Mouse (Mus musculus) lung, postnatal 36 days (tissue): ENCODE measurements around the gene Kif5c.

ENCODE experiments used
- DNase-seq: peaks from one replicate; pipeline ENCODE4 v3.0.0; 2022; ENCODE audit warnings: mixed read lengths

The Kif5c gene

DNA sequence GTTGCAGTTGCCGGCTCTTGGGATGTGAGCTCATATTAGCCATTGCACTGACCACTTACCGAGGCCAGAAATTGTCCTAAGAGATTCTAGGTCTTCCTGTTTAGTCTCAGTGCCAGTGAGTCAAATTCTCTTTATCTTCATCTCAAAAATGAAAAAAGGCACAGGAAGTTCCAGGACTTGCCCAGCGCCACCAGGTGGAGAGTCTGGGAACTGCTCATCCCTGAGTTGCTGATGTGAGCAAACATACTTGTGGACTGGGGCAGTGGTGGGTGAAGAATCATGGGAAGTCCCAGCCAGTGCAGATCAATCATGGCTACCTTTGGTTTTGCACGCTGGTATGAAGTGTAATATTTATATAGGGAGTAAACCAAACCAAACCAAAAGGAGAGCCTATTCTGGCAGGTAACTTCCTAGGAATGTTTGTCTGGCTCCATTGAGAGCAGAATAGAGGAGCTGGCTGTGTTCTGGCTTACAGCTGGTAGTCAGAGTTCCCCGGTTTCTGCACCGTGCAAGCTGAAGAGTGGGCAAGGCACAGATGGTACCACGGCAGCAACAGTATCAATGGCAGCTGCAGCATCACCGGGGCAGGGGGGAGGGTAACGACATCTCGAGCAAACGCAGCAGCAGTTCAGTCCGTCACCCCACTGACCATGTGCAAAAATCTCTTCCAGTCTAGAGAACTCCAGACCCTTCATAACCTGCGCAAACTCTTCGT, 129.7 kb downstream of the Kif5c start:
- peak; percentile 48 for DNase-seq

DNA sequence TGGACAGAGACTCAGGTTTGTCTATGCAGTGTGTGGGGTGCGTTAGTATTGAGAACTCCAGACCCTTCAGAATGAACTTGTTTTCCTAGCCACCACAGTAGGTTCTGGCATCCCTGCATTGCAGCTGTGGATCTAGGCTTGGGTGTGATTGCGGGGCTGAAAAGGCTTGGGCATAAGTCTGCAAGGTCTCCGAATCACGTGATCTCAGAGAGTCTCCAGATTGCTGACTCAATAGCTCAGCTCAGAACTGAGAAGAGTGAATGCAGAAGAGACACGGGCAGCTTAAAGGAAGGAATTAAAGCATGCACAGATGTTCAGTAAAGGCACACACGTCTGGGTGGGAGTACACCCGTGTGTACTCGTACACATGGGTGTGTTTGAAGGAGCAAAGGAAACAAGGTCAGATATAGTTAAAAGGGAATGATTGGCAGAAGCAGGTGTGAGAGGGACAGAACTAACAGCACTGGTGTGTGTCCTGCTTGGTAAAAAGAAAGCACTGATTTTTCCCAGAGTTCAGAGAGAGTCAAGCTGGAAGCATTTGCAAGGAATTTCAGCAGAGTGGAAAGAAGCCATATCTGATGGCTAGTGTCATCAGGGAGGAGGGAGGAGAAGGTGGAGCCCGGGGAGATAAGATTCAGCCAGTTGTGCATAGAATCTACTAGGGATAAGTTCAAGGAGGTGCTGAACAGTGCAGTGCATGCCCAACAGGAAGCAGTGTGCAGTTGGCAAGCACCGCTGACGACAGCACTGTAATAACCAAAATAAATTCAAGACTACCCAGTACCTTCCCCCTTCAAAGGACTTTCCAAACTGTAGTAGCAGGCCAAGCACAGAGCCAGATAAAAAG, 130.9 kb downstream of the Kif5c start:
- no peak for DNase-seq

DNA sequence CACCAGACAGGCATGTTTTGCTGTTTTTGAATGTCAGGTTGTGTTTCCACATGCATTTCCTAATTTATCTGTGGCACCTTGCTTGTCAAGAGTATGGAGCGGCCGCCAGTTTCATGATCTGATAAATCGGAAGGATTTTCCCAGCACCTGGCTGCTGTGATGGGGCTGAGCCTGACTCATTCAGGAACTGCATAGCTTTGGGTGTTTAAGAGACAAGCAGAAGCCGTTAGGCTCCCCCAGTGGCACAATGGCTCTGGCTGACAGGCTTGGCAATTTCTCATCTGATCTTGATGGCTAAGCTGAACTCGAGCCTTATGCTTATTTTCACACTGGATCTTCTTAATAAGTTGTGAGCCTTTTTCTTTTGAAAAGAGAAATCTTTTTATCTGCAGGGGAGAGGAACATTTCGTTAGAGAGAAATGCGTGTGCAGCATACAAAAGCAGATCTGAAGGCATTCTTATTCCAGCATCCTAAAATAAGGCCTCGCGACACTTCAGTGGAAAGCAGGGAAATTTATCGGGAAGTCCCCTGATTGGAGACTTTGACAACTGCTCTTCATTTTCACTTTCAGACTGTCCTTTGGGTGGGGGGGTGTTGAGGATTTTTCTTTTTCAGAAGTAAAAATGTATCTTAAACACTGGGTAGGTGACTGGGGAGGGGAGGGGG, 132.6 kb downstream of the Kif5c start:
- DNase-seq, result no peak

DNA sequence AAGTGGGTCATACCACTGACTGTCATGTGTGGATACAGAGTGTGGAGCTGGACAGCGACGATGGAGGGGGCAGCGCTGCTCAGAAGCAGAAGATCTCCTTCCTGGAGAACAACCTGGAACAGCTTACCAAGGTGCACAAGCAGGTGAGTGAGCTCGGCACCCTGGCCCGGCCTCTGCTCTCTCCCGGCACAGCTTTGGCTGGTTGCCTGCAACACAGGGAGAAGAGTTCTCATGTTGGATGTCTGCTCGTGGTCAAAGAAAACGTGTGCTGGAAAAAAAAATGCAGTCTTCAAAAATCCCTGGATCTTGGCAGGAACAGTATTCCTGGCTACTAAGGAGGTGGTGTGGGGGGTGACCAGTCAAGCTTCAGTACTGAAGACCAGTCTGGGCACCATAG, 133.1 kb downstream of the Kif5c start:
- no peak for DNase-seq

DNA sequence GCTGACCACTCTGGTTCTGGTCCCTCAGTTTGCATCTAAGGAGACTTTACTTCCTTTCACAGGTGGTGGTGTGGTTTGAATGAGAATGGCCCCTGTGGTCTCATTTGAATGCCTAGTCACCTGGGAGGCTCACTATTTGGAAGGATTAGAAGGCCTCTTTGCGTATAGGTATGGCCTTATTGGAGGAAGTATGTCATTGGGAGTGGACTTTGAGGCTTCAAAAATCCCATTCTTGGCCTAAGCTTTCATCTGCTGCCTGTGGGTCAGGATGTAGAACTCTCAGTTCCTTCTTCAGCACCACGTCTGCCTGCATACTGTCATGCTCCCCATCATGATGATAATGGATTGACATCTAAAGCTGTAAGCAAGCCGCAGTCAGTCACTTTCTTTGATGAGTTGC, 134.0 kb downstream of the Kif5c start:
- no peak for DNase-seq

DNA sequence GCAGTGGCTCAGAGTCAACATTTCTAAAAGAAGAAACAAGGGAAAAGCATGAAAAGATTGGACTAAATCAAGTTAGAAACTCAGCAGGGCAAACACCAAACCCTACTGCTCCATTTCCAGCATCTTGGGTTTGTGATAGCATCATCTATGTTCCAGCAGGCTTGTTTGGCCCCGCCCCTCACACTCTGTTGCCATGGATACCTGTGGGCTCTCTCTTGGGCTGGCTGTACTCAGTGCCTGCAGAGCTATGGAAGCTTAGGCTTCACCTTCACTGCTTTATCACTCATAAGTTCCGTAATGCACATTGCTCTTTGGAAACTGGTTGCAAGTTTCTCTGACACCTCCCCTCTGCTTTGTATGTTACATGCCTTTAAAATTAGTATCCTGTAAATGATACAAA, 136.0 kb downstream of the Kif5c start:
- DNase-seq, result no peak

DNA sequence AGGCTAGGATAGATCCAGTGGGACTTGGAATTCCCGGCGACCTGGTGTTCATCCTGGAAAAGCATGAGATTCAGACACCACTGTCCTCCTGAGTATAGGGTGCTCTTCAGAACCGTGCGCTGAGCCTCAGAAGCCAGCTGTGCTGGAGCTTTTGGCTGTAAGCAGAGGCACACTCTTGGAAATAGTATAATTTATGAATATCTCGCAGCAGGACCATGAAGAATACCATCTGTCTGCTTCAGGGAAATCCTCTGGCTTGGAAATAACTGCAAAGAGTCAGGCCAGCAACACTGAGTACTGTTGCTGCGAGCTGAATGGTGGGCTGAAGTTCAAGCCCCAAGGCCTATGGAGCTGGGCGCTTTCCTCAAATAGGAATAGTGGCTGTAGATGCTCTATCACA, 138.5 kb downstream of the Kif5c start:
- no peak for DNase-seq

DNA sequence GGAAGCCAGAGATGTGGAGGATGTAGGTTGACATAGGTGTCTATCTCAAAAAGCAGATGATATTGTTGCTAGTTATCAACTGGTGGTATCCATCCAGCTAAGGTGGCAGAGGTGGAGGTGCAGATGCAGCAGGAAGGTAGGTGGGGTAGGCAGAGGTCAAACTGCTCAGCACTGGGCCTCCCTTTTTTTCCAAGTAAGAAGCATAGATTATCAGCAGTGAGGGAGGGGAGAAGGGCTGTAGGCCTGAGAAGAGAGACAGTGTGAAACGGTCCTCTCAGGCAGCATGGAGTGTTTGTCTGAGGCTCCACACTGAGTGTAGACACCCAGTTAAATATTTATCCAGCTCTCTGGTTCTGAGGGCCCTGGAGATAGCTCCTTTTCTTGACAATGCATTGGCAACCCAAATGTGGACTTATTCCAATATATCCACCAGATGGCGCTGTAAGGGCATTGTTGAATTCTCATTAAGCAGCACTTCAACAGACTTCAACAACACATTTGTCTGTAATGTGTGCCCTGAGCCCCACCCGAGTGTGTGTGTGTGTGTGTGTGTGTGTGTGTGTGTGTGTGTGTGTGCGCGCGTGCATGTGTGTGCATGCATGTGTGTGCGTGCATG, 145.3 kb downstream of the Kif5c start:
- DNase-seq, result peak; percentile 80

DNA sequence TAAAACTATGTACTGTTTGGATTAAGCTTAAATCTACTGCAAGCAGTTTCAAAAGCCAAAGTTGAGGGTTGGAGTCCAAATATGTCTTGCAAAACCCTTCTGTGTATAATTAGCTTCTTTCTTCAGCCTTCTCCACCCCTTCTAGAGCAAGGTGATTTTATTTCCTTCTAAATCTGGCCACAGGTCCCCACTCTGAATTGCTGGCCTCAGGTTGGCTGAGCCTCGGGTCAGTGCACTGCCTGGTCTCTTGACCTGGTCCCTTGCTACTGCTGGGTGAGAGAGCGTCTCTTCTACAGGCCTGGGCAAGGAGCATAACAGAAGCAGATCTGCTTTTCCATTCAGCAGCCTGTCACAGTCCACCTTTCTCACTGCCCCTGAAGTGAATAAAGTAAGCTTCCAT, 149.8 kb downstream of the Kif5c start:
- DNase-seq, result no peak

DNA sequence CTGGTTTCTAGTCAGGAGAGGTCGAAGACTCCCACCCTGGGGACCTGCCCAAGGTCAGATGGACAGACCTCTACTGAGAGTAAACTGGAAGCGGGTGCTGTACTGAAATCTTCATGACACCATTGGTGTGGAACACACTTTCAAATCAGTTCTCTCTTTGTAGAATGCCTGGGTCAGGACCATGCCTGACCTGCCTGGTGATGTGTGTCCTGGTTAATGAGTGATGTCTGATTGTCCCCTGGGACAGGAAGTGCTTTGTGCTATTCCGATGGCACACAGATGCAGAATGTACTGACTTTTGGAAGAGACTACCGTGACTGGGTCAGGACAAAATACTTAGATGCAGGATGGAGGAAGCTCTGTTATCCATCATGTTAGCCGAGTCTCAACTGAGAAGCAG, 151.3 kb downstream of the Kif5c start:
- no peak for DNase-seq

DNA sequence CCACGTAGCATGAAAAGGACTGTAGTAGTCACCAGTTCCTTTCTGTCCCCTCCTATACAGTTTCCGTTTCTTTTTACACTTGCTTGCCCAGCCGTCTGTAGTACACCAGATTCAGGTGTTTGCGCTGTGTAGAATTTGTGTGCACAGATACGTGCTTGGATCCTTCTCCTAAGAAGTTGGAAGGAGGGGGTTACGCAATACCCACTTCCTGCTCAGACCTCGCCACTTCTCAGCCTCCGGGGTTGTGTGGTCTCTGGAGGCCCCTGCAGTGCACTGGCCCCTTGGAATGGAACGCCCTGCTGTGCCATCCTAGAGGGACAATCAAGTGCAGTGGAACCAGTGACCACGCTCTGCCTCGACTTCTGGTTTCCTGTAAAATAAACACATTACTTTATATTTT, 152.1 kb downstream of the Kif5c start:
- DNase-seq, result peak; percentile 40

DNA sequence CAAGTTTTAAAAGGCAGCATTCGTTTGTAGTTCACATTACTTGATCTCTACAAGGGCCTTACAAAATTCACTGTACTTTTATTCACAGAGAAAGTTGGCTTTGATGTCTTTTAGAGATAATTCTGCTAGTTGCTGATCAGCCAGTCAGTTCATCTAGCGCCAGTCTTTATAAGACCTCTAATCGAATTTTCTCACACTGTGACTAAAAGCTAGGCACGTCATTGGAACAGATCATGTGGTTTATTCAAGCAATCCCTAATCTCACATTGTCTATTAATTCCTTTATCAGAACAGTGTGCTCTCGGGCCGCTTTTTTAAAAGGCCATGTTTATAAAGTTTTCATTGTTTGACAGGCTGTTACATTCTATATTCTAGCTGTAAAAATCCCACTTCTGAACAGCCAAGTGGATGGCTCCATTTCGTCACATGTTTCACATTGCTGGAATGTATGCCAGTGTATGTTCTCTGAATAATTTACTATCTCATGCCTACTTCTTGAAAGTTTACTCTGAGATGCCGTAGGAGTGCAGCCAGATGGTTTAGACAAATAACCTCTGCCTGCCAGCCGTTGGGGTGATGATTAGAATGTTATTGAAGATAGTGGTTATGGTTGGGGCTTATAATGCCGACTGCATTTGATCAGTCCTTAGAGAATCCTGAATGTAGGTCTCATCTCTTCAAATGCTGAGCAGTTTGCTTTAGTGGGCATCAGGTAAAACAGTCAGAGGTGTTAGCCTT, 154.3 kb downstream of the Kif5c start:
- no peak for DNase-seq

DNA sequence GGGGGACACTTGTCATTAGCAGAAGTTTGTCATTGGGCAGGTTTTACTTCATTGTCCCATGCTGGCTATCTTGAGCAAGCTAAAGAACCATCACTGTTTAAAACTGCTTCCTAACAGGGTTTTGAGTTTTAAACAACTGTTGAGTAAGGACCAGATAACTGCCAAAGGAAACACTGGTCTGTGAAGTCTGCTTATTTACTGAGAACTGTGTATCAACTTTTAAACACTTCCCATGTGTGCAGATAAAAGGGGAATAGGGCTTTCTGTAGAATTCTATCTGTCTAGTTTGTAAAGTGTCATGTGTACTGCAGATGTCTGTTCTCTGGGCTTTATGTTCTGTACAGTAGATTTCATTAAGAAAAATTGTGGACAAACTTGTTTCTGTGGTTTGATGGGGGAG, 155.1 kb downstream of the Kif5c start:
- no peak for DNase-seq

DNA sequence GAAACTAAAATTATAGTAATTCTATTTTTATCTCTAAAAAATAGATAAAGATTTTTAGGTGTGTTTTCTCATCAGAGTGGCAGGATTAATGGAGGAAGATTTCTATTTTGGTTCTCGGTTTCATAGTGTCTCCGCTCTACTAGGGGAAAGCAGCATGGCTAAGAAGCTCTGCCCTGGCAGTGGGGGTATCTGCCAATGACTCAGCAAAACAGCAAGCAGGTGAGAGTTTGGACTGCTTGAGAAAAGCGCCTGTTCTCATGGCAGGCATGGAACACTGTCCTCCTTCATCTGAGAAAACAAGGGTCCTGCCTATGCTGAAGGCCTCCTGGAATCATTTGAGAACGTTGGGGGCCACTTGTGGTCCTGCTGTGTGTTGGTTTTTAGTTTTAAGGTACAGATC, 156.1 kb downstream of the Kif5c start:
- DNase-seq, result no peak

DNA sequence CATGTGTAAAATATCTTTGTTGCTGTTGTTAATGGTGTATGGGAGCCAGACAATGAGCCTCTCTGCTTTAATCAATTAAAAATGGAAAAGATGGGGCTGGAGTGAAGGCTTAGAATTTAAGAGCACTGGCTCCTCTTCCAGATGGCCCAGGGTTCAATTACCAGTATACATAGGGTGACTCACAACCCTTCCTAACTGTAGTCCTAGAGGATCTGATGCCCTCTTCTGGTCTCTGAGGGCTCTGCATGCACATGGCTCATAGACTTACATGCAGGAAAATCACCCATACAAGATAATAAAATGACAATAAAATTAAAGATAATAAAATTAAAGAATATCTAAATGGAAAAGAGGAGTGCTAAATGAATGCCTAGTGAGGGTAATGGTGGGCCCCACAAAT, 156.6 kb downstream of the Kif5c start:
- peak; percentile 32 for DNase-seq

DNA sequence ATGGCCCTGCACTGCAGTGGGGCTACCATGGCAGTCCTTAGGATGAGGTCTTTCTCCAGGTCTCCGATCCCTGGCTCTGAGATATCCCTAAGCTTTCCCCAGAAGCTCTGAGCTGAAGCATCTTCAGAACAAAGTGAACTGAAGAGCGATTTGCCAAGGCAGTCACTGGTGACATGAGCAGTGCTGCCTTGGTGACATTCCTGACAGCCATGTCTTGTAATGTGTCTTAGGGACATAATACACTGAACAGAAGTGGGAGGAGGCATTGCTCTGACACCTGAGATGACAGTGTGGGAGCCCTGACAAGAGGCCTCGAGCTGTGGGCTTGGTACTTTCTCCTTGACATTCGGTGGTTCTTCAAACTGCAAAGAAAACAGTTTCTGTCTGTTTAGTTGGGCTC, 157.3 kb downstream of the Kif5c start:
- DNase-seq, result no peak

DNA sequence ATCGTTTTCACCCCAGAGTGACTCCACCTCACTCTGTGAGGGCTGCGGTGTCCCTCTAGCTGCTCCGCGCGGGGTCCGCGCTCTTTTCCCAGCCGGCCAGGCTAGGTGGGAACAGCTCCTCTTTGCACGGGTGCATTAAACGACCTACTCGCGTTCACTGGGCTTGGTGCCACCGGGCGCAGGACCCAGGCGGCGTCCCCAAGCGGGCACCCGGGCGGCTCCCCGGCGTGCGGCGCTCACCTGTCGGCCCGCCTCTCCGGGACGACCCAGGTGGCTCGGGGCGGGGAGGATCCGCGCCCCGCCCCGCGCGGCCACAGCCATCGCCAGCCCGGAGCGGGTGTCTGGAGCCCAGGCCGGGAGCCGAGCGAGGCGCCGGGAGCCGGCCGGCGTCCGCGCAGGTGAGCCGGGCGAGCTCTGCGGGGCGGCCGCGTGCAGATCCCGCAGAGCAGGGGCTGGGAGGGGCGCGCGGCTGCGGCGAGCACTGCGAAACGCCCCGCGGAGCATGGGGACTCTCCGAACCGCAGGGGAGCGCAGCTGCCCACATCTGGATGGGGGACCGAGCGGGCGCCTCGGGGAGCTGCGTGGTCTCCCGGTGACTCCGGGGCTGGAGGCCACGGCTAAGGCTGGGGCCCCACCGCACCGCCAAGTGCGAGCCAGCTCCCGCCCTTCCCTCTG, 168.4 kb downstream of the Kif5c start, which contains the start of gene Lypd6b:
TSS of gene Lypd6b (plus strand) at position 313 of the 675 bp plus-strand sequence.
- DNase-seq, result peak; percentile 52

DNA sequence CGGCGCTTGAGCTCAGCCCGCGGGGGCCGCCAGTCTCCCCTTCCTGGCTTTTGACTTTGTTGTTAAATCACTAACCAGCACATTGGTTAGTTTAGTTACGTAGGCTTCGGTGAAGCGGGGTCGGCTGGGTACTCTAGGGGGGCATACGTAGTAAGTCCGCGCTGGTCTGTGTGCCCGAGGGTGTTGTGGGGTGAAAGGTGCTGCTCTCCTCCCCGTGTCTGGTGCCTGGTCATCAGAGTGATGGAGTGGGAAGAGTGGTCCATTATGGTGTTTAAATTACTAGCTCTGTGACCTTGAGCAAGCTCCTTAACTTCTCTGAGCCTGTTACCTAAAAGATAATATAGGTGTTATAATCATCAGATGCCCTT, 168.9 kb downstream of the Kif5c start:
- DNase-seq, result no peak

DNA sequence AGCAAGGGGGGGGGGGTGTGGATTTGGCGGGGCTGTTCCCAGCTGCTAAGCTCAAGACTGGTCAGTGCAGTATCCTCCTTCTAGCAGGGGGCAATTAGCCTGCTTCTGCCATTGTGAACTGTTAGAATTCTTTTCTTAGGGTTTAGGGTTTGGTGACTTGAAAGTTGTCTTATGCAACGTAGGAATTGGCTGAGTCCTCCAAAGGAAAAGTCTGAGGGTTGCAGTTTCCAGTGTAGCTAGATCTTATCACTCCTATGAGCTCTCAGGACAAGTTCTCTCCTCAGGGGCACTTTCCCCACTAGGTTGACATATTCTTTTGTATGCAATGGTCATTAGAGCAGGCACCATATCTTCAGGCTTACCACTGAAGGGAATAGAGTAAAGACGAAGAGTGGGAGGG, 169.5 kb downstream of the Kif5c start:
- no peak for DNase-seq

DNA sequence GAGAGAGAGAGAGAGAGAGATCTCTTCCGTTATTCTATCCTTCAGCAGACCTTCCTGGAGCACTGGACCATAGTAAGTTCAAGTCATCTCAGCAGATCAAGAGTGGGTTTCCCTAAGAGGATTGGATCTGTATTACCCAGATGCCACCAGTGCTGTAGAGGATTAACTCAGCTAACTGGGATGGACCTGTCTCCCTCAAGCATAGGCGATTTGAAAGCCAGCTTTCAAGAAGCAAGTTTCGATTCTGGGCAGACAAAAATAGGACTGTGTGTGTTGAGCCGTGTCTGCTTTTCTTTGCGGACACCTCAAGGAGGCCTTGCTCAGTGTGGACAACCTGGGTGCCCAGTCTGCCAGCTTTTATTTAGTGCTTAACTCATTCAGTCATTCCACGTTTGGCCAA, 170.0 kb downstream of the Kif5c start:
- DNase-seq, result no peak

DNA sequence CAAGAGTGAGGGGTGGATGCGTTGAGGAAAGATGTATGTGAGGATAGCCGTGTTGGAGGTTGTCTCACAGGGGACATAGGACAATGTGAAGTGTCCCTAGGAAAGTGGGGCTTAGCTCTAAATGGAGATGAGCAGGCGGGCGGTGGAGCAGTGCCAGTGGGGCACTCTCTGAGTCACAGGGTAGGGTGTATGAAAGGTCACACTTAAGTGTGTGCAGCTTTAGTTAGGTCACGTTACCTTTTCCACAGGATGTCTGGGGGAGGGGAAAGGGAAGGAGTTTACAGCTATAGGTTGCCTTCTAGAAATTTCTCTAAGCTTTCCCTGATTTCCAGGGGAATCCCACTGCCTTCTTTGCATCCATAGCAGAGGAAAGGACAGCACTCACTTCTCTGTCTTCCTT, 170.4 kb downstream of the Kif5c start:
- no peak for DNase-seq
